Mouse (Mus musculus) myocyte (in vitro differentiated cells): Measurements from ENCODE around the gene Ttc39b. TPM values are rescaled to one million over a fixed set of nuclear protein-coding genes. Genes with fewer than 3 reads are reported as not detected.
A peak's percentile ranks its signal among the peaks of the same experiment; 100 is the strongest.

ENCODE experiments used
- H3K27me3 ChIP-seq: one replicate; pipeline ENCODE4 v1.6.1; 2011; ENCODE audit not compliant: control insufficient read depth, insufficient read depth, insufficient read length
- H3K36me3 ChIP-seq: one replicate; pipeline ENCODE4 v1.6.1; 2011; ENCODE audit not compliant: control insufficient read depth, insufficient read depth
- H3K4me2 ChIP-seq: one replicate; pipeline ENCODE4 v1.6.1; 2011; ENCODE audit warnings: low read depth, control low read depth
- H3K4me3 ChIP-seq: one replicate; pipeline ENCODE4 v1.5.1; 2011; ENCODE audit warnings: mild to moderate bottlenecking, control low read depth, moderate library complexity
- H3K79me2 ChIP-seq: one replicate; pipeline ENCODE4 v1.6.1; 2011; ENCODE audit not compliant: control insufficient read depth, insufficient read depth
- H3ac ChIP-seq: one replicate; pipeline ENCODE4 v1.6.1; 2011; ENCODE audit not compliant: control insufficient read depth, insufficient read length
- CEBPB ChIP-seq: IDR thresholded peaks from 2 replicates; pipeline ENCODE4 v1.6.1; 2011; ENCODE audit warnings: mild to moderate bottlenecking, moderate library complexity; ENCODE audit not compliant: poor library complexity, insufficient read depth, severe bottlenecking
- E2F4 ChIP-seq: IDR thresholded peaks from one replicate; pipeline ENCODE4 v1.6.1; 2011; ENCODE audit warnings: mild to moderate bottlenecking, control low read depth, moderate library complexity; ENCODE audit not compliant: insufficient read depth
- MAX ChIP-seq: IDR thresholded peaks from one replicate; pipeline ENCODE4 v1.6.1; 2011; ENCODE audit warnings: low read depth, mild to moderate bottlenecking, control low read depth
- MYOD1 ChIP-seq, 3 experiments: IDR thresholded peaks; one replicate each; pipeline ENCODE4 v1.6.1; 2011; ENCODE audit warnings: control low read depth in 2 of 3, low read depth in 2 of 3, mild to moderate bottlenecking in 2 of 3, moderate library complexity in 1 of 3; ENCODE audit not compliant: insufficient read length in 2 of 3, control insufficient read depth in 1 of 3
- MYOG ChIP-seq, 3 experiments: IDR thresholded peaks; one replicate each; pipeline ENCODE4 v1.6.1; 2011; ENCODE audit warnings: control low read depth in 2 of 3, low read depth in 2 of 3, mild to moderate bottlenecking in 2 of 3; ENCODE audit not compliant: insufficient read length in 2 of 3, control insufficient read depth in 1 of 3, insufficient read depth in 1 of 3
- POLR2A ChIP-seq: IDR thresholded peaks from one replicate; pipeline ENCODE4 v1.6.1; 2011; ENCODE audit warnings: low read depth, mild to moderate bottlenecking, control low read depth, moderate library complexity; ENCODE audit not compliant: insufficient read length
- POLR2AphosphoS2 ChIP-seq: IDR thresholded peaks from one replicate; pipeline ENCODE4 v1.6.1; 2011; ENCODE audit warnings: low read depth, control low read depth; ENCODE audit not compliant: insufficient read length
- REST ChIP-seq: IDR thresholded peaks from one replicate; pipeline ENCODE4 v1.6.1; 2011; ENCODE audit warnings: mild to moderate bottlenecking, control low read depth, moderate library complexity; ENCODE audit not compliant: insufficient read depth, insufficient read length
- SRF ChIP-seq: IDR thresholded peaks from one replicate; pipeline ENCODE4 v1.6.1; 2011; ENCODE audit warnings: low read depth; ENCODE audit not compliant: control insufficient read depth, insufficient read length
- TCF12 ChIP-seq: IDR thresholded peaks from one replicate; pipeline ENCODE4 v1.6.1; 2011; ENCODE audit warnings: mild to moderate bottlenecking, control low read depth; ENCODE audit not compliant: poor library complexity, insufficient read depth, severe bottlenecking
- TCF3 ChIP-seq: IDR thresholded peaks from one replicate; pipeline ENCODE4 v1.6.1; 2011; ENCODE audit warnings: low read depth, control low read depth; ENCODE audit not compliant: insufficient read length
- USF1 ChIP-seq: IDR thresholded peaks from one replicate; pipeline ENCODE4 v1.6.1; 2011; ENCODE audit warnings: low read depth, mild to moderate bottlenecking, control low read depth, moderate library complexity
- polyA plus RNA-seq: library from polyadenylated mRNA; unstranded; fragments of >200 nt; fragmentation: generic; extraction: Trizol; gene quantifications from one replicate; pipeline ENCODE4 v1.2.1, GENCODE M21; 2012; ENCODE audit warnings: missing spikeins

The Ttc39b gene
- polyA plus RNA-seq, 1 experiment: 19.3 TPM

DNA sequence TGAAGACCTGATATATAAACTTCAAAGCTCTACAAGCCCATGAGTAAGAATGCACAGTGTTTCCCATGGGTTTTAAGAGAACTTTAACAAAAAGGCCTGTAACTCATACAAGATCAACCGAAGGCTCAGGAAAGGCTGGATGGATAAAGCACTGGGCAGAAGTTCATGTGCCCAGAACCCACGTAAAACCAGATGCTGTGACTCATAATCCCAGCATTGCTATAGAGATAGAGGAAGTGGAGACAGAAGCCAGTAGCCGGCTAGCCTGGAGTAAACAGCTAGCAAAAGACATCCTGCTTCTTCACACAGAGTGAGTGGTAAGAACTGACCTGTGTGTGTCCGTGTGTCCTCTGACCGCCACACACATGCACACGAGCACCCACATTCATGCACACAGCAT is 54.4 kb downstream of the Ttc39b start:
- Histone ChIP-seq H3K79me2 (peaks cover 50% of the 10 kb centered on the region), H3ac (no peak overlapping the region), H3K4me3 (no peak overlapping the region), H3K36me3 (no peaks in the 10 kb centered on the region), H3K4me2 (peak overlapping the region; percentile 0), H3K27me3 (no peaks in the 10 kb centered on the region)
- no peak for TF ChIP-seq MYOD1 (IDR thresholded peaks at IDR 0.05; ENCODE audit: control insufficient read depth in 1 of 3, insufficient read length in 2 of 3, low read depth in 2 of 3)

DNA sequence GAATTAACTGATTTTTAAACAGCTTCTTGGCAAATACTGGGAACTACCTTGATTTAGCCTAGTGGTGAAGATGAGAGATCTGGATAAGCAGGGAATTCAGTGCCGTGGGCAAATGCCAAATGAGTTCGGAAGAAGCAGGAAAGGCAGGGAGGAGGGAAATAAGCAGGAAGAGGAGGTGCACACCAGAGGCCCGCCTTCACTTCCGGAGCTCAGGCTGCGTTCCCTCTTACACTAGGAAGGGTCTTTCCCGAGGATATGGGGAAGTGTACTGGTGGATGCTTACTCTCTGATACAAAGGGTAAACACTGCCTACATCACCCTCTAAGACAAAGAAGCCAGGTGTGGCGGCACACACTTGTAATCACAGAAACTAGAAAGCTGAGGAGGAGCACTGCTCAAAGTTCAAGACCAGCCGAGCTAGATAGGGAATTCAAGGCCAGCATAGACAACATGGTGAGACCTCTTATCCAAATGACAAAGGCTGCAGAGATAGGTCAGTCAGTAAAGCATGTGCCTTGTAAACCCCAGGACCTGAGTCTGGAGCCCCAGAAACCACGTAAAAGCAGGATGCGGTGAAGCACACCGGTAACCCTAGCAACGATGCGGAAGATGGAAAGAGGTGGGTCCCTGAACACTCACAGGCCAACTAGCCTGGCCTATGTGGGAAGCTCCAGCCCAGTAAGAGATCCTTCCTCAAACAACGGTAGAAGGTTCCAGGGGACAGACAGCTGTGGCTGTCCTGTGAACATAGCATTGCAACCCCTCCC is 57.9 kb downstream of the Ttc39b start:
- TF ChIP-seq MAX (no peak), E2F4 (no peak), MYOD1 (IDR thresholded peaks at IDR 0.05; ENCODE audit: control insufficient read depth in 1 of 3, insufficient read length in 2 of 3, low read depth in 2 of 3) (no peak), MYOG (IDR thresholded peaks at IDR 0.05; ENCODE audit: control insufficient read depth in 1 of 3, insufficient read depth in 1 of 3, insufficient read length in 2 of 3, low read depth in 2 of 3) (no peak), REST (no peak), SRF (no peak), CEBPB (no peak), TCF12 (no peak)
- H3ac ChIP-seq: no peak overlapping the region
- H3K4me3 ChIP-seq: no peak overlapping the region
- H3K4me2 ChIP-seq: no peak overlapping the region
- H3K79me2 ChIP-seq: peaks cover 19% of the 10 kb centered on the region
- H3K27me3 ChIP-seq: no peaks in the 10 kb centered on the region
- peaks cover 18% of the 10 kb centered on the region for H3K36me3 ChIP-seq

DNA sequence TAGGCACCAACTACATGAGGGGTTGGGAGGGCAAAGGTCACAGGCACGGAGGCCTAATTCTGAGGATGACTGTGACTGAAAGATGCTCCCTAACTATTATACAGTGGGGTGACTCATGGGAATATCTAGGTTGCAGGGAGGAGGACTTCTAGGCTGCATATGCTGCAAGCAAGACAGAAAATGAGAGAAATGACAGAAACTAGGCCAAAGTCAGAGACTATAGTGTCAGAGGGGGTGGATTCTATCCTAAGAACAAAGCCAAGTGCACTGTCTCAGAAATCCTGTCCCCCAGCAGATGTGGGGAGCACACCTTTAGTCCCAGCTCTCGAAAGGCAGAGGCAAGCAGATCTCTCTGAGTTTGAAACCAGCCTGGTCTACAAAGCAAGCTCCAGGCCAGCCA is 59.2 kb downstream of the Ttc39b start:
- Histone ChIP-seq H3ac (no peak overlapping the region), H3K4me2 (no peak overlapping the region), H3K36me3 (peaks cover 30% of the 10 kb centered on the region), H3K79me2 (peaks cover 19% of the 10 kb centered on the region), H3K4me3 (no peak overlapping the region), H3K27me3 (no peaks in the 10 kb centered on the region)
- TF ChIP-seq MYOG (IDR thresholded peaks at IDR 0.05; ENCODE audit: control insufficient read depth in 1 of 3, insufficient read depth in 1 of 3, insufficient read length in 2 of 3, low read depth in 2 of 3) (no peak), CEBPB (no peak), MAX (no peak), MYOD1 (IDR thresholded peaks at IDR 0.05; ENCODE audit: control insufficient read depth in 1 of 3, insufficient read length in 2 of 3, low read depth in 2 of 3) (no peak), TCF3 (no peak), TCF12 (no peak), USF1 (no peak), POLR2AphosphoS2 (no peak), SRF (no peak), REST (no peak), POLR2A (no peak)

DNA sequence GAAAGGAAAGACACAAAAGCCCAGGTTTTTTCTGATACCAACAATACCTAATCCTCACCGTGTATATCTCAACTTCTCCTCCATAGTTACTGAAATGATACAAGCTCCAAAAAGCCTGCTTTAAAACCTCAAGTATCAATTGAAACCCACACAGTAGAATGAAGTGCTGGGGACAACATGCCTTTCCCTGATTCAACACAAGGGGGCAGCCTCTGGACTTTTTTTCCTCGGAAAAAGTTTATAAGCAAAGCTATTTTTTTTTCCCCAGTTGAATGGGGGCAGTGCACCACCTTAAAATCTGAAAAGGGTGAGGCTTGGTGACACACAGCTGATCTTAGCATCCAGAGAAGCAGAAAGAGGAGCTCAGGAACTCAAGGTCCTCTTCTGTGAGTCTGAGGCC is 62.1 kb downstream of the Ttc39b start:
- Histone ChIP-seq H3K4me2 (no peak overlapping the region), H3ac (no peak overlapping the region), H3K36me3 (peaks cover 39% of the 10 kb centered on the region), H3K79me2 (peaks cover 5% of the 10 kb centered on the region), H3K4me3 (no peak overlapping the region), H3K27me3 (no peaks in the 10 kb centered on the region)
- no peak for TF ChIP-seq MYOG (IDR thresholded peaks at IDR 0.05; ENCODE audit: control insufficient read depth in 1 of 3, insufficient read depth in 1 of 3, insufficient read length in 2 of 3, low read depth in 2 of 3)
- TF ChIP-seq TCF12: no peak
- TF ChIP-seq MAX: no peak
- TF ChIP-seq REST: no peak
- TF ChIP-seq MYOD1 (IDR thresholded peaks at IDR 0.05; ENCODE audit: control insufficient read depth in 1 of 3, insufficient read length in 2 of 3, low read depth in 2 of 3): no peak
- TF ChIP-seq POLR2AphosphoS2: no peak

DNA sequence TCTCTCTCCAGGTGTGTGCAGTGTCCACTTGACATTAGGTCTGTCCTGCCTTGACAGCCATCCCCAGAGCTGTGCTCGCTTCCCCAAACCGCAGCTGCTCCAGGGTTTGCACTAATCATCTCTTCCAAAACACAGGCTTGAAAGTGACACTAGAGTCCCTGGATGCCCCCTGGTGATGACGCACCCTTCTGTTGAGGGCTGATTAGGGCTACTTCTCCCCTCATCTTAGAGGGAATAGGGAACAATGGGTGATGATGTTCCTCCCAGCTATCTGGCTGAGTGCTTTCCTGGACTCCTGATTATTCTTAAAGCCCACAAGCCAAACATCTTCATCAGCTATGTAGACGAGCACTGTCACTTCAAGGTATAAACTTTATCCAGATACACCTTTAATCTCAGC is 64.4 kb downstream of the Ttc39b start:
- TF ChIP-seq E2F4 (no peak), MYOG (IDR thresholded peaks at IDR 0.05; ENCODE audit: control insufficient read depth in 1 of 3, insufficient read depth in 1 of 3, insufficient read length in 2 of 3, low read depth in 2 of 3) (no peak)
- Histone ChIP-seq H3K36me3 (peaks cover 58% of the 10 kb centered on the region), H3K79me2 (no peaks in the 10 kb centered on the region), H3K4me2 (no peak overlapping the region), H3K27me3 (no peaks in the 10 kb centered on the region), H3K4me3 (no peak overlapping the region), H3ac (no peak overlapping the region)
